Mouse (Mus musculus): ENCODE measurements around the gene Olfr1339.

DNA sequence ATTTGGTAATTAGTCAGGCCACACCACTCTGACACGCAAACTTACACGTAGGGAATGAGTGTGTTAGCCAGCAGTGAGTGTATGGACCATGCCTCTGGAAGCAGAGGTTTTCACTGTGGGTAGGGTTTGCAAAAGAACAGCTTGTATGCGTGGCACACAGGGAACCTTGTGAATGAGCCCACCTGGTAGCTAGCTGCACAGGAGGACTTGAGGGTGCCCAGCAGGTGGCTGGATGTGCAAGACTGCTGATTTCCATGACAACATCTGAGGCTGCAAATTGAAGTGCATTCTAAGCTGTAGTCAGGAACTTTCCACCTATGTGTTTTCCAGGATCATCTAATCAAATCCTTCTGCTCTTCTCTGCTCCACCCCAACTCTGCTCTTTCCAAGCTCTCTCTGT, 7.6 kb downstream of the Olfr1339 start:
- TF ChIP-seq MAX (IDR thresholded peaks at IDR 0.05; ENCODE audit: low read depth) (no peak), POLR2A (IDR thresholded peaks at IDR 0.05; ENCODE audit: insufficient read length, low read depth) (no peak), E2F4 (IDR thresholded peaks at IDR 0.05; ENCODE audit: insufficient read depth) (no peak), TCF12 (IDR thresholded peaks at IDR 0.05; ENCODE audit: insufficient read depth, poor library complexity, severe bottlenecking) (no peak)
